8 mouse cellular contexts compared by ENCODE assay signal in genomic region chr17:46636831-46637523, GRCm38 (mm10). TPM values are rescaled to one million over a fixed set of nuclear protein-coding genes. Genes with fewer than 3 reads are reported as not detected.
DNase-seq lines count a peak whose midpoint lies in the region; ATAC-seq and TF ChIP-seq lines count a peak whose summit lies in the region.

No protein-coding gene starts in this region.

- peak; percentile 83 for TF ChIP-seq CTCF in layer of hippocampus, adult 2 months (conservative IDR thresholded peaks at IDR 0.05)

- peak overlapping the region; percentile 61; the same call in 1 of the 2 replicates for H3K27ac ChIP-seq in forebrain, embryonic 14.5 days (ENCODE audit: low read depth, low read length)
- H3K27ac ChIP-seq in layer of hippocampus, adult 2 months = peak overlapping the region; percentile 56
- no peak overlapping the region for H3K27ac ChIP-seq in lung, embryonic 16.5 days (ENCODE audit: low read length)

- peak; percentile 55 to 64 for DNase-seq in left cerebral cortex, adult 18-20 months (ENCODE audit: low spot score in 2 of 2)
- DNase-seq in left cerebral cortex, adult 11 months (ENCODE audit: low spot score) = no peak
- DNase-seq in brain, adult 2 months (ENCODE audit: low read depth, low spot score) = peak; percentile 87
- peak; percentile 90 for DNase-seq in forebrain, embryonic 14.5 days (ENCODE audit: low spot score)
- DNase-seq in layer of hippocampus, adult 2 months (ENCODE audit: low spot score in 2 of 2) = peak; percentile 68
- peak; percentile 88 for DNase-seq in retina, postnatal 1 day

- ATAC-seq in forebrain, embryonic 14.5 days = peak; percentile 79
- ATAC-seq in hematopoietic stem cell, adult 5-6 weeks (replicated peaks in 1 of 2; ENCODE audit: insufficient read depth in 1 of 2, low FRiP score in 2 of 2, low TSS enrichment in 1 of 2, low read depth in 1 of 2, poor library complexity in 2 of 2, severe bottlenecking in 2 of 2) = peak; percentile 56 to 65
- peak; percentile 60 for ATAC-seq in lung, embryonic 16.5 days (ENCODE audit: low read depth)

- H3K36me3 ChIP-seq in forebrain, embryonic 14.5 days (ENCODE audit: control insufficient read depth, insufficient read depth, low read length) = peaks cover 69% of the 10 kb centered on the region
- peaks cover 7% of the 10 kb centered on the region for H3K36me3 ChIP-seq in lung, embryonic 16.5 days (ENCODE audit: control insufficient read depth, insufficient read depth, low read length)

- H3K4me2 ChIP-seq in forebrain, embryonic 14.5 days (ENCODE audit: low read length) = peak overlapping the region; percentile 33
- H3K4me2 ChIP-seq in lung, embryonic 16.5 days (ENCODE audit: low read depth, low read length) = peak overlapping the region; percentile 39

- H3K9ac ChIP-seq in forebrain, embryonic 14.5 days (ENCODE audit: low read length) = no peak overlapping the region; the same call in 1 of the 2 replicates
- H3K9ac ChIP-seq in lung, embryonic 16.5 days (ENCODE audit: low read length) = no peak overlapping the region; the same call in 1 of the 2 replicates

- H3K27me3 ChIP-seq in forebrain, embryonic 14.5 days (replicated peaks; ENCODE audit: control insufficient read depth, insufficient read depth, low read length) = no peaks in the 10 kb centered on the region
- no peaks in the 10 kb centered on the region for H3K27me3 ChIP-seq in lung, embryonic 16.5 days (ENCODE audit: control insufficient read depth, insufficient read depth, low read depth, low read length)

- WGBS in forebrain, embryonic 14.5 days = 15% methylated on average over 15 of the region's 15 CpGs
- WGBS in lung, embryonic 16.5 days = 16% methylated on average over 15 of the region's 15 CpGs

- no peaks in the 10 kb centered on the region for H3K9me3 ChIP-seq in forebrain, embryonic 14.5 days (replicated peaks; ENCODE audit: control insufficient read depth, low read length)
- no peaks in the 10 kb centered on the region for H3K9me3 ChIP-seq in lung, embryonic 16.5 days (ENCODE audit: control insufficient read depth, low read length)

- H3K4me3 ChIP-seq in forebrain, embryonic 14.5 days (ENCODE audit: low read depth, low read length) = no peak overlapping the region
- H3K4me3 ChIP-seq in layer of hippocampus, adult 2 months = peak overlapping the region; percentile 20; the same call in 1 of the 2 replicates
- H3K4me3 ChIP-seq in lung, embryonic 16.5 days (ENCODE audit: low read length) = no peak overlapping the region

- H3K4me1 ChIP-seq in forebrain, embryonic 14.5 days (ENCODE audit: control insufficient read depth, insufficient read depth, low read length) = peaks cover 7% of the 10 kb centered on the region; the same call in 1 of the 2 replicates
- H3K4me1 ChIP-seq in lung, embryonic 16.5 days (replicated peaks; ENCODE audit: control insufficient read depth, insufficient read depth, low read length) = peaks cover 7% of the 10 kb centered on the region

RNA-seq across cellular contexts. Expression of gene Ptk7, which starts 7.7 kb away (rescaled TPM):
- 10 to 100 TPM in 1 of 2 experiments, 1 to 10 TPM in 1; 9.5 to 10.1 TPM for total RNA-seq in left cerebral cortex, adult 18-20 months (2021)
- 15.3 and 19.0 TPM in 2 replicates for polyA plus RNA-seq in forebrain, embryonic 14.5 days (2014; fragmentation: Nextera tagmentation; extraction: Ambion mirVana)
- 7.2 and 15.6 TPM in 2 replicates for total RNA-seq in hematopoietic stem cell, adult 5-6 weeks (2017)
- 1 to 10 TPM; 8.5 to 8.8 TPM for total RNA-seq in layer of hippocampus, adult 2 months (2021)
- 141 and 143 TPM in 2 replicates for polyA plus RNA-seq in lung, embryonic 16.5 days (2015; fragmentation: Nextera tagmentation; extraction: Ambion mirVana)

RNA-seq across cellular contexts. Expression of gene Klc4, which starts 8.8 kb away (rescaled TPM):
- total RNA-seq in left cerebral cortex, adult 18-20 months (2021) = 10 to 100 TPM; 24.3 to 26.2 TPM
- polyA plus RNA-seq in forebrain, embryonic 14.5 days (2014; fragmentation: Nextera tagmentation; extraction: Ambion mirVana) = 34.7 and 38.8 TPM in 2 replicates
- 11.9 and 15.2 TPM in 2 replicates for total RNA-seq in hematopoietic stem cell, adult 5-6 weeks (2017)
- total RNA-seq in layer of hippocampus, adult 2 months (2021) = 10 to 100 TPM; 19.0 to 20.1 TPM
- 27.6 and 30.8 TPM in 2 replicates for polyA plus RNA-seq in lung, embryonic 16.5 days (2015; fragmentation: Nextera tagmentation; extraction: Ambion mirVana)

RNA-seq across cellular contexts. Expression of gene Mrpl2, which starts 9.1 kb away (rescaled TPM):
- total RNA-seq in left cerebral cortex, adult 18-20 months (2021) = 10 to 100 TPM; 51.8 to 53.0 TPM
- 83.3 and 108 TPM in 2 replicates for polyA plus RNA-seq in forebrain, embryonic 14.5 days (2014; fragmentation: Nextera tagmentation; extraction: Ambion mirVana)
- total RNA-seq in hematopoietic stem cell, adult 5-6 weeks (2017) = 61.8 and 66.1 TPM in 2 replicates
- 10 to 100 TPM; 52.2 to 53.5 TPM for total RNA-seq in layer of hippocampus, adult 2 months (2021)
- 93.0 and 97.4 TPM in 2 replicates for polyA plus RNA-seq in lung, embryonic 16.5 days (2015; fragmentation: Nextera tagmentation; extraction: Ambion mirVana)

RNA-seq across cellular contexts. Expression of gene Cul7, which starts 13.2 kb away (rescaled TPM):
- total RNA-seq in left cerebral cortex, adult 18-20 months (2021) = 10 to 100 TPM; 26.1 to 27.1 TPM
- 28.3 and 30.2 TPM in 2 replicates for polyA plus RNA-seq in forebrain, embryonic 14.5 days (2014; fragmentation: Nextera tagmentation; extraction: Ambion mirVana)
- total RNA-seq in hematopoietic stem cell, adult 5-6 weeks (2017) = 27.0 and 37.8 TPM in 2 replicates
- total RNA-seq in layer of hippocampus, adult 2 months (2021) = 10 to 100 TPM; 19.1 to 20.4 TPM
- polyA plus RNA-seq in lung, embryonic 16.5 days (2015; fragmentation: Nextera tagmentation; extraction: Ambion mirVana) = 49.1 and 50.8 TPM in 2 replicates

RNA-seq across cellular contexts. Expression of gene Rrp36, which starts 37.2 kb away (rescaled TPM):
- total RNA-seq in left cerebral cortex, adult 18-20 months (2021) = 10 to 100 TPM; 17.1 to 17.2 TPM
- polyA plus RNA-seq in forebrain, embryonic 14.5 days (2014; fragmentation: Nextera tagmentation; extraction: Ambion mirVana) = 30.1 and 31.4 TPM in 2 replicates
- 38.1 and 47.0 TPM in 2 replicates for total RNA-seq in hematopoietic stem cell, adult 5-6 weeks (2017)
- total RNA-seq in layer of hippocampus, adult 2 months (2021) = 10 to 100 TPM; 15.8 to 16.8 TPM
- 51.4 and 51.6 TPM in 2 replicates for polyA plus RNA-seq in lung, embryonic 16.5 days (2015; fragmentation: Nextera tagmentation; extraction: Ambion mirVana)
